Mouse (Mus musculus) hindbrain, postnatal 0 days (tissue): ENCODE measurements at regions not wholly inside any gene's neighbourhood (a gene's known extent, or its start where the extent isn't known, plus 50 kb on each side); places are given as distances from the start of the nearest gene placed in this dataset.

ENCODE experiments used
- ATAC-seq: fragments of 200-750 bp; cut with Nextera tagmentation; 2 replicates; pipeline ENCODE4 v1.8.0; 2017; ENCODE audit warnings: mild to moderate bottlenecking, moderate TSS enrichment, moderate library complexity
- DNase-seq: peaks from one replicate; pipeline ENCODE4 v3.0.0-alpha.2; 2015; ENCODE audit warnings: low spot score
- H3K27ac ChIP-seq: fragments of 300-500 bp; sonication (generic); 2 replicates; pipeline ENCODE4 v1.5.1; 2014; ENCODE audit warnings: mild to moderate bottlenecking
- H3K27me3 ChIP-seq: fragments of 300-500 bp; sonication (generic); 2 replicates; pipeline ENCODE4 v1.6.1; 2014; ENCODE audit warnings: low read length, mixed read lengths; ENCODE audit not compliant: insufficient read depth
- H3K36me3 ChIP-seq: fragments of 300-500 bp; sonication (generic); 2 replicates; pipeline ENCODE4 v1.6.1; 2014; ENCODE audit warnings: low read length, mixed read lengths; ENCODE audit not compliant: insufficient read depth
- H3K4me1 ChIP-seq: fragments of 300-500 bp; sonication (generic); 2 replicates; pipeline ENCODE4 v1.6.1; 2014; ENCODE audit warnings: antibody characterized with exemption, low read length, mixed read lengths; ENCODE audit not compliant: insufficient read depth
- H3K4me2 ChIP-seq: fragments of 300-500 bp; sonication (generic); 2 replicates; pipeline ENCODE4 v1.6.1; 2014; ENCODE audit warnings: low read depth, mild to moderate bottlenecking, low read length, moderate library complexity, mixed read lengths
- H3K4me3 ChIP-seq: fragments of 300-500 bp; sonication (generic); 2 replicates; pipeline ENCODE4 v1.5.1; 2014; ENCODE audit warnings: low read length
- H3K9ac ChIP-seq: fragments of 300-500 bp; sonication (generic); replicated peaks from 2 replicates; pipeline ENCODE4 v1.6.1; 2014; ENCODE audit warnings: mild to moderate bottlenecking, low read length, moderate library complexity, mixed read lengths
- H3K9me3 ChIP-seq: fragments of 300-500 bp; sonication (generic); 2 replicates; pipeline ENCODE4 v1.6.1; 2016; ENCODE audit warnings: low read length, mixed read lengths
- CTCF ChIP-seq: IDR thresholded peaks from 2 replicates; pipeline ENCODE4 v1.5.1; 2016; ENCODE audit warnings: antibody characterized with exemption, control low read depth, low read depth
- WGBS: fragments of 180-500 bp; shearing (Covaris S2); extraction: QIAGEN DNeasy Blood & Tissue Kit; methylation state at CpG from one replicate; pipeline ENCODE4 v1.1.7; 2014; 5-methylcytosine and 5-hydroxymethylcytosine counted together

DNA sequence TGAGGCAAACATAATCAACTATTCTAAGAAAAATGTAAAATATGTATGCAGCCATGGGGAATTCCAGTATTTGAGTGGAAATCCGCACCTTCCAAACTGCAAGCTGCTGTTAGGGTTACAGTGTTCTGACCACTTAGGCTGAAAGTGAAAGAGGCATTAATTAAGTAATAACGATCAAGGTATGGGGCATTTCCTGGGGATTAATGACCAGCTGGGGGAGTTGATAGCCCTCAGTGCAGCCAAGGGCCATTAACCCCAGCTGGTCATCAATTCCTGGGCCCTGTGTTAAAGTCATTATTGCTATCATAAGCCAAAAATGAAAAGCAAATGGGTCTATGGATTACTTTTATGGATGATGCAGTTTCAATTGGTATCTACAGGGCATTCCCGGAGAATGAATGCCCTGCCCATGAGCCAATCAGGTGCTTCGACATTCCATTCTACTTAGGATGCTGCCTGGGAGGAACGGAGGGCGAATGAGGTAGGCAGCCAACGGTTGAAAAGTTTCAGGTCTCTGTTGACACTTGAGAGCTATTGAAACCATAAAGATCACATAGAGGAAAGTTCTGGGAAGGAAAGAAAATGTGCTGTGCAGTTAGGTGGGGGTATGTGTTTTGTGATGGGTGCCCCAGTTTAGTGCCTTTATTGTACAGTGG lies 257.2 kb upstream of the Dph6 start:
- H3K27ac ChIP-seq, result no peak overlapping the region
- H3K27me3 ChIP-seq, result no peaks in the 10 kb centered on the region
- no peaks in the 10 kb centered on the region for H3K4me1 ChIP-seq
- H3K4me3 ChIP-seq, result no peak overlapping the region
- no peaks in the 10 kb centered on the region for H3K9me3 ChIP-seq
- DNase-seq, result no peak
- no peak for TF ChIP-seq CTCF
- no peaks in the 10 kb centered on the region for H3K36me3 ChIP-seq
- H3K4me2 ChIP-seq, result no peak overlapping the region
- 68% methylated on average over 7 of the region's 7 CpGs for WGBS
- no peak overlapping the region for H3K9ac ChIP-seq
- no peak for ATAC-seq

DNA sequence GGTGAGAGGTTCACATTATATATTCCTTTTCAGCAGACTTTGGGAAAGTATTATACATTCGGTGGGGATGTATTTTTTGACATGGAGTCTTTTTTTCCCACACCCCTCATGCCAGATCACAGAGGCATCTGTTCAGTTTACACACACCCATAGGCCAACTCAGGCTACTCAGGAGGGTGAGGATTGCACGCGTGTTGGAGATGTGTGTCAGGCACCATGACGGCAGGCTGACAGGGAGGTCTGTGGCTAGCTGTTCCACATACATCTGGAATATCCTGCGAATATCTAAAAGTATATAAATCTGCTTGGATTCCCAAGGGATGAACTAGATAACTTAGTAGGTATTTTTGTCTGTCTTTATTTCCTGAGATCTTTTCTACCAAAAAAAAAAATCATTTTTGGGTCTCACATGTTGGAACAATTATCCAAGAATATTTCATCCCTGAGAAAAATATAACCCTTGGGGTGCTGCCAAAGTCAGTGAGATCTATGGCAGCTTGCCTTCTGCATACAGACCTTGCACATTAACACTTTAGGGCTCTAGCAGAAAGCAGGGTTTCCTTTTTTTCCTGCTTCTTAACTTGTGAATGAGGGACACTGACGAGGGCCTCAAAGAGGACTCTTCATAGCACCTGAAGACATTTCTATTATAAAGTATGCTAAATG lies 260.4 kb upstream of the Dph6 start:
- 84% methylated on average over 6 of the region's 6 CpGs for WGBS
- no peaks in the 10 kb centered on the region for H3K9me3 ChIP-seq
- no peak overlapping the region for H3K4me3 ChIP-seq
- H3K4me2 ChIP-seq, result no peak overlapping the region
- H3K27me3 ChIP-seq, result no peaks in the 10 kb centered on the region
- H3K9ac ChIP-seq, result no peak overlapping the region
- ATAC-seq (no peak), DNase-seq (no peak)
- no peak for TF ChIP-seq CTCF
- H3K27ac ChIP-seq, result no peak overlapping the region
- H3K4me1 ChIP-seq, result no peaks in the 10 kb centered on the region
- no peaks in the 10 kb centered on the region for H3K36me3 ChIP-seq

GRCm38 (mm10) chr2:114918420-114919332 lies 263.9 kb upstream of the Dph6 start:
- no peaks in the 10 kb centered on the region for H3K36me3 ChIP-seq
- ATAC-seq, result peak; percentile 45; the same call in 1 of the 2 replicates
- no peak overlapping the region for H3K27ac ChIP-seq
- 66% methylated on average over 16 of the region's 16 CpGs for WGBS
- H3K27me3 ChIP-seq, result no peaks in the 10 kb centered on the region
- no peak overlapping the region for H3K4me3 ChIP-seq
- no peak for TF ChIP-seq CTCF
- H3K9me3 ChIP-seq, result no peaks in the 10 kb centered on the region
- H3K4me1 ChIP-seq, result no peaks in the 10 kb centered on the region
- H3K9ac ChIP-seq, result no peak overlapping the region
- H3K4me2 ChIP-seq, result no peak overlapping the region
- DNase-seq, result peak; percentile 16

- TF ChIP-seq CTCF, result no peak
- Histone ChIP-seq H3K9me3 (no peaks in the 10 kb centered on the region), H3K4me3 (no peak overlapping the region), H3K9ac (no peak overlapping the region), H3K36me3 (no peaks in the 10 kb centered on the region), H3K27ac (no peak overlapping the region), H3K27me3 (no peaks in the 10 kb centered on the region), H3K4me2 (no peak overlapping the region), H3K4me1 (no peaks in the 10 kb centered on the region)
- WGBS, result 84% methylated on average over 2 of the region's 2 CpGs
- DNase-seq, result no peak
- no peak for ATAC-seq
These were observed 269.1 kb upstream of the Dph6 start for GRCm38 (mm10) chr2:114923911-114924310.

DNA sequence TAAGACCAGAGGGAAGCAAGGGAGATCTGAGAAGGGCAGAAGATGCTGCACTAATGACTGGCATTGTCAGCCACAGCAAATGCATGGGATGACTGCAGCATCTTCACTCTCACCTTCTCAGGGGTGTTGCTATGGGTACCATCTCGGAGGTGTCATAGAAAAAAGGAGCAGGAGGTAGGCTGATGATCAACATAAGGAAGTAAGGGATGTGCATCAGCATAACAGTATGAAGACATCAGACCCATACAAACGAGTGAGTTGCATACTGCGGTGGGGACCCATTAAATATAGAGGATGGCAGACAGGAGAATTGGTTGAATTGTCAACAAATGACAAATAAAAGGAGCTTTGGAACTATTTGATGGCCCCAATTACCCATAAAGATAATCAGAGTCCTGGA lies 280.7 kb upstream of the Dph6 start:
- TF ChIP-seq CTCF, result no peak
- no peak overlapping the region for H3K4me2 ChIP-seq
- H3K9ac ChIP-seq, result no peak overlapping the region
- no peak for ATAC-seq
- no peaks in the 10 kb centered on the region for H3K27me3 ChIP-seq
- H3K9me3 ChIP-seq, result no peaks in the 10 kb centered on the region
- H3K27ac ChIP-seq, result no peak overlapping the region
- H3K4me3 ChIP-seq, result no peak overlapping the region
- no peaks in the 10 kb centered on the region for H3K4me1 ChIP-seq
- WGBS, result 74% methylated on average over 3 of the region's 3 CpGs
- no peak for DNase-seq
- no peaks in the 10 kb centered on the region for H3K36me3 ChIP-seq

DNA sequence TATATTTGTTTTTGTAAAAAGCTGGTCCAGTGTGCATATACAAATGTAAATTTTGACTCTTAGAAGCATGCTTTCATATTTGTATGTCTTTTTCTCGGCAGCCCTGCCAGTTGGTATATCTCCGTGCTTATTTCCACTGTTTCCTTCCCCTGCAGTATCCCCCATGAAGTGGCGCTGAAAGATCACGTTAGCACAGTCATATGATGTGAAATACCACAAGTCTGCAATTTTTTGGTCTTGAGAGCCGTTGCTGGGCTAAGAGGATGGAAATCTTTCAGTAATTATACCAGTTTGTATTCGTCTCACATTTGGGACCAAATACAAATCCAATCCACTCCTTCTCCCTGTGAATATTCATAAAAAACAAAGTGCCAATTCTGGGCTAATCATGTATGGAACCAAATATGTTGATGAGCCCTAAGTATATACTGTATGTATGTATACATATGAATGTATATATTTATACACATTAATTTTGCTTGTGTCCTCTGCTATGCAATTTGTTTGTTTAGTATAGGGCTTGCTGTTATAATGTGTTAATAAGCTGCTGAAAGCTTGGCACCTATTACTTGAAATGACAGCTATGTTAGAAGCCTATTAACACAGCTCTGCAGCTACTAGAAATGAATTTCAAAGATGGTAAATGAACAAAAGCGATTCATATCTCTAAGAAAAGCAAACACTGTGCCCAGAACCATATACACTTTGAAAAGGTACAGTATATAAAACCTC lies 283.8 kb upstream of the Dph6 start:
- Histone ChIP-seq H3K27ac (no peak overlapping the region), H3K4me1 (no peaks in the 10 kb centered on the region), H3K27me3 (no peaks in the 10 kb centered on the region), H3K4me3 (no peak overlapping the region), H3K9ac (no peak overlapping the region), H3K9me3 (no peaks in the 10 kb centered on the region), H3K36me3 (no peaks in the 10 kb centered on the region), H3K4me2 (no peak overlapping the region)
- peak; percentile 19 for TF ChIP-seq CTCF
- ATAC-seq, result 0 out of 2 replicates have a peak, but pooled peaks have one; percentile 40
- WGBS, result 54% methylated on average over 7 of the region's 7 CpGs
- peak; percentile 28 for DNase-seq
